Mouse (Mus musculus) stomach, embryonic 16.5 days (tissue): ENCODE results near the gene Zfp384. TPM values are rescaled to one million over a fixed set of nuclear protein-coding genes. Genes with fewer than 3 reads are reported as not detected.
A peak's percentile ranks its signal among the peaks of the same experiment; 100 is the strongest.

Source experiments
- ATAC-seq: fragments of 200-750 bp; cut with Nextera tagmentation; 2 replicates; pipeline ENCODE4 v1.8.0; 2017; ENCODE audit warnings: moderate number of reproducible peaks, moderate TSS enrichment; ENCODE audit not compliant: insufficient read depth, low FRiP score
- H3K27ac ChIP-seq: fragments of 300-500 bp; sonication (generic); 2 replicates; pipeline ENCODE4 v1.5.1; 2014; ENCODE audit warnings: low read length
- H3K27me3 ChIP-seq: fragments of 300-500 bp; sonication (generic); 2 replicates; pipeline ENCODE4 v1.6.1; 2014; ENCODE audit warnings: low read length, control low read depth, mixed read lengths; ENCODE audit not compliant: control insufficient read depth, insufficient read depth
- H3K36me3 ChIP-seq: fragments of 300-500 bp; sonication (generic); 2 replicates; pipeline ENCODE4 v1.6.1; 2014; ENCODE audit warnings: low read length; ENCODE audit not compliant: control insufficient read depth, insufficient read depth
- H3K4me1 ChIP-seq: fragments of 300-500 bp; sonication (generic); 2 replicates; pipeline ENCODE4 v1.6.1; 2014; ENCODE audit warnings: low read length, control low read depth, mixed read lengths; ENCODE audit not compliant: control insufficient read depth, insufficient read depth
- H3K4me2 ChIP-seq: fragments of 300-500 bp; sonication (generic); 2 replicates; pipeline ENCODE4 v1.6.1; 2014; ENCODE audit warnings: low read depth, low read length, mixed read lengths
- H3K4me3 ChIP-seq: fragments of 300-500 bp; sonication (generic); replicated peaks from 2 replicates; pipeline ENCODE4 v1.5.1; 2014; ENCODE audit warnings: mild to moderate bottlenecking, low read length
- H3K9ac ChIP-seq: fragments of 300-500 bp; sonication (generic); 2 replicates; pipeline ENCODE4 v1.6.1; 2014; ENCODE audit warnings: low read length
- H3K9me3 ChIP-seq: fragments of 300-500 bp; sonication (generic); replicated peaks from 2 replicates; pipeline ENCODE4 v1.6.1; 2016; ENCODE audit warnings: low read length, control low read depth; ENCODE audit not compliant: control insufficient read depth
- WGBS: fragments of 180-500 bp; shearing (Covaris S2); extraction: QIAGEN DNeasy Blood & Tissue Kit; methylation state at CpG from one replicate; pipeline ENCODE4 v1.1.7; 2014; 5-methylcytosine and 5-hydroxymethylcytosine counted together
- polyA plus RNA-seq: library from polyadenylated mRNA; unstranded; fragments of >200 nt; fragmentation: Nextera tagmentation; extraction: Ambion mirVana; gene quantifications from 2 replicates; pipeline ENCODE4 v1.2.1, GENCODE M21; 2015

Zfp384 gene
- polyA plus RNA-seq, 1 experiment from 2014 or later: 12.8 TPM

DNA sequence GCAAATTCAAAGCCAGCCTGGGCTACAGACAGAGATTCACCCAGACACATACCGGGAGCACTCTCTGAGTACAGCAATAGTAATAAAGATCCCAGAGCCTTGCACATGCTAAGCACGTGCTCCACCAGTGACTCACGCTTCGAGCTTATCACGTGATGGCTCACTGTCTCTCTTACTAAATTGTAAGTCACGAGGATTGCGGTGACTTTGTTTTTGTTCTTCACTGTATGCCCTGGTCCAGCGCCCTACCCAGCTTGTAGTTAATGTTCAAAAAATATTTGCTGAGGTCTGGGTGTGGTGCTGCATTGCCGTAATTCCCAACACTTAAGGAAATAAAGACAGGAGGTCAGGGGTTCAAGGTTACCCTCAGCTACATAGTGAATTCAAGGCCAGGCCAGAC lies 15.6 kb upstream of the Zfp384 start:
- Histone ChIP-seq H3K27ac (no peak overlapping the region), H3K36me3 (no peaks in the 10 kb centered on the region), H3K9ac (no peak overlapping the region), H3K4me2 (no peak overlapping the region), H3K4me3 (no peak overlapping the region), H3K27me3 (peaks cover 37% of the 10 kb centered on the region), H3K9me3 (peaks cover 4% of the 10 kb centered on the region; the same call in 1 of the 2 replicates), H3K4me1 (peaks cover 19% of the 10 kb centered on the region)
- WGBS: 57% methylated on average over 9 of the region's 9 CpGs
- ATAC-seq: no peak

DNA sequence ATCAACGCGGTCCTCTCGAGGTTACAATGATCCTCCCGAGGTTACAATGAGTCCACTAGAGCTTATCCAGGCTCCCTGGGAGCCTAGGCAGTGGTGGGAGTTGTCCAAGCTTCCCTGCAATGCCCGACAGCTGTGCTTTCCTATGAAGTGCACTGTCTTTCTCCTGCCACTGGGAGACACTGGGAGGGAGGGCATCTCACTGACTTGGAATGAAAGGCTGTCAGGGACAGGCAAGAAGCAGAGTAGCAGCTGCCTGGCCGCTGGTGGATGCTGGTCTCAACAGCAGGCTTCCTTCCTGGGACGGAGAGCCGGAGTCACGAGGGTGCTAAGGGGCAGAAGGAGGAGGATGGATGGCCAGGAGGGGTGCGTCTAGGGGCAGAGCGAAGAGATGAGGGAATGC lies 15.1 kb upstream of the Zfp384 start:
- no peak overlapping the region for H3K4me3 ChIP-seq
- no peak for ATAC-seq
- H3K27ac ChIP-seq: no peak overlapping the region
- WGBS: 17% methylated on average over 11 of the region's 11 CpGs
- H3K4me1 ChIP-seq: peaks cover 22% of the 10 kb centered on the region
- peaks cover 42% of the 10 kb centered on the region for H3K27me3 ChIP-seq
- H3K9ac ChIP-seq: no peak overlapping the region
- peaks cover 4% of the 10 kb centered on the region; the same call in 1 of the 2 replicates for H3K9me3 ChIP-seq
- H3K36me3 ChIP-seq: no peaks in the 10 kb centered on the region
- H3K4me2 ChIP-seq: no peak overlapping the region

DNA sequence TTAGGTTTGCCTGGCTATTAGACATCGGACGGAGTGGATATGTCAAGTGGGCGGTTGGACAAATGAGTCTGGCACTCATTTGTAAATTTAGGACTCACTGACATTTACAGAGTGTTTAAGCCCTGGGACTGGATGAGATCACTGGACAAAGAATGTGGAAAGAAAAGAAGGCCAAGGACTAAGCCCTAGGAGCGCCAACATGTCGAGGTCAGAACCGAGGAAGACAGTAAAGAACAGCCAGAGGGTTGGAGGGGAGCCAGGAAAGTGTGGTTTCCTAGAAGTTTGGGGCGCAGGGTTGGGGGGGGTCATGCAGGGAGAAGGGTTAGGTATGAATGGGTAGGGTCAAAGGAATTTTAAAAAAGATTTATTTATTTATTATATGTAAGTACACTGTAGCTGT lies 13.7 kb upstream of the Zfp384 start:
- WGBS: 67% methylated on average over 7 of the region's 7 CpGs
- Histone ChIP-seq H3K4me1 (peaks cover 22% of the 10 kb centered on the region), H3K9ac (no peak overlapping the region), H3K9me3 (peaks cover 2% of the 10 kb centered on the region; the same call in 1 of the 2 replicates), H3K27me3 (peaks cover 52% of the 10 kb centered on the region), H3K27ac (no peak overlapping the region), H3K4me3 (no peak overlapping the region), H3K36me3 (no peaks in the 10 kb centered on the region), H3K4me2 (no peak overlapping the region)
- no peak for ATAC-seq

DNA sequence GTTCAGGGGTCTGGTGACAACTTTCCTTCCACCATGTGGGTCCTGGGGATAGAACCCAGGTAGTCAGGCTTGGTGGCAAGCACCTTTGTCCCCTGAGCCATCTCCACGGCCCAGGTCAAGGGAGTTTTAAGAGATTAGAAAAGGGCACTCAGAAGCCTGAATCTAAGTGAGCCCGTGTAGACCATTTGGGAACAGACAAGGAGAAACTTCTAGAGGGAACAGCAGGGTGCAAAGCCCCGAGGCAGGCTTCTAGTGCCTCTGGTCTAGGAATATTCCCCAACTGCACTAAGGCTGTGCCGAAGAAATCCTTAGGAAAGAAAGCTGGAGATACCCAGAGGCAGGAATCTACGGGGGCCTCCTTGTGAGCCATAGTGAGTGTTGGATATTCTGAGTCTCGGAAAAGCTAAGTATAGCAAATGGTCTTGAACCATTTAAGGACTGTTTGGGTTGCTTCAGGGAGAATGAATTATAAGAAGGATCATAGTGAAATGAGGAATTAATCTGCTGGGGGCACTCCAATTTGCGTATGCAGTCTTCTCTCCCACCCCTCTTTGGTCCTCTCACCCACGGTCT lies 13.0 kb upstream of the Zfp384 start:
- Histone ChIP-seq H3K9ac (0 out of 2 replicates have a peak overlapping the region, but pooled peaks have one; percentile 32), H3K9me3 (no peaks in the 10 kb centered on the region), H3K4me1 (peaks cover 22% of the 10 kb centered on the region), H3K27me3 (peaks cover 58% of the 10 kb centered on the region), H3K36me3 (no peaks in the 10 kb centered on the region), H3K4me3 (peak overlapping the region; percentile 59; the same call in 1 of the 2 replicates), H3K27ac (no peak overlapping the region), H3K4me2 (peak overlapping the region; percentile 100)
- ATAC-seq: no peak
- 47% methylated on average over 8 of the region's 8 CpGs for WGBS

DNA sequence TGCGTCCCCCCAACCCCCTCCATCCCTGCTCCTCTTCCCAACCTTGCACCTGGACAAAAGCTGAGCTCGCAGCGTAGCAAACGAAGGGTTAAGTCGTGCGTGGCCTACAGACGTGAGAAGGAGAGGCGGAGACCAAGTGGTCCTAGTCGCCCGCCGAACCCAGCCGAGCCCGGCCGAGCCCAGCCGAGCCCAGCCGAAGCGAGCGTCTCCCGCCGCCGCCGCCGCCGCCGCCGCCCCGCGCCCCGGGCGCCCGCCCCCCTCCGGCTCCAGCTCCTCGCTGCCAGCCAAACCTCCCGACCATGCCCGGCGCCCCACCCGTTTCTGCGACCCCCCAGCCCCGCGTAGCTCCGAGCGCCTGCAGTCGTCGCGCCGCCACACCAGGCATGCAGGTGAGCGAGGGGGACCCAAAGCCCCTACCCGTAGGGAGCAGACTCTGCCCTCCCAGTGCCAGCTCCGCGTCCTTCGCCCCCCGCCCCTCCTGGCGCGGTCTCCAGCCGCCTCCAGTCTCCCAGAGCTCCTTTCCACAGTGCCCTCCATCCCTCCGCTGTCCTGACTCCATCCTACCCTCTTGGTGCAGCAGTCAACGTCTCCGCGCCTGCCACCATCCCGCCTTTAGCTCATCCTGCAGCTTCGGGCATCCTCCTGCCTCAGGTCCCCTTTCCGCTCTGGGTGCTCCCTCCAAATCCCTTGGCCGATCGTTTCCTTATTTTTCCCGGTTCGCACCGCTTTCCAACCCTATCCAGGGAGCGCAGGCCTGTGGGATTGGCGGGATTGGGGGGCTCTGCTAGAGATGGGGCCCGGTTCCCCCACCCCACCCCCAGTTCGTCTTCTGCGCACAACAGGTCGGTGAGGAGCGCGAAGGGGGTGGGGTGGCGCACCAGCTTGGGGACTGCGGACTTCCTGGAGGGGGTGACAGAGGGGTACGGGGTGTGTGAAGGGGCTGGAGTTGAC lies 12.1 kb upstream of the Zfp384 start, which contains the start of gene Pianp:
Gene Pianp (plus strand): TSS at position 144 of the 951 bp plus-strand sequence.
- no peaks in the 10 kb centered on the region for H3K9me3 ChIP-seq
- no peaks in the 10 kb centered on the region for H3K36me3 ChIP-seq
- WGBS: under 1% methylated on average over 70 of the region's 78 CpGs
- peak; percentile 74 for ATAC-seq
- peak within 1 kb of the TSS; percentile 75 for H3K9ac ChIP-seq
- H3K4me3 ChIP-seq: peak within 1 kb of the TSS; percentile 59
- no peak within 1 kb of the TSS for H3K27ac ChIP-seq
- H3K4me2 ChIP-seq: peak within 1 kb of the TSS; percentile 100
- peaks cover 58% of the 10 kb centered on the region for H3K27me3 ChIP-seq
- peaks cover 22% of the 10 kb centered on the region for H3K4me1 ChIP-seq

DNA sequence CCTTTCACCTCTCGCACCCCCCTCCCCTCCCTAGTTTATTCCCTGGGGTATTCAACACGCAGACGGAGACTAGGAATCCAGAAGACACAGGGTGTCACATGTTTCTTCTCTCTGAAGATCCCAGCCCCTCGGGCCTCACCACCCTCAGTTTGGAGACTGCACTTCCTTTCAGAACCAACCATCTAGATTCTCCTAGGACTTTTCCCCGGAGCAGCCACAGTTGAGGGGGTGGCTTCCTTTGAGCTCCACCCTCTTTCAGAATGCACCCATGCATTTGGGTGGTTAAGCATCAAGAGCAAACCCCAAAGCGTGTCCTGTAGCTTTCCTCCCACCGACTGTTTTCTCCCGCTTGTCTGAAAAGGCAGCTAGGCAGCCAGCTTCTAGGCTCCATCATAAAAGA lies 10.9 kb upstream of the Zfp384 start:
- Histone ChIP-seq H3K4me1 (peaks cover 22% of the 10 kb centered on the region), H3K4me3 (no peak overlapping the region), H3K9ac (0 out of 2 replicates have a peak overlapping the region, but pooled peaks have one; percentile 2), H3K9me3 (no peaks in the 10 kb centered on the region), H3K27ac (no peak overlapping the region), H3K4me2 (peak overlapping the region; percentile 100), H3K27me3 (peaks cover 58% of the 10 kb centered on the region), H3K36me3 (no peaks in the 10 kb centered on the region)
- WGBS: 11% methylated on average over 8 of the region's 8 CpGs
- ATAC-seq: no peak

DNA sequence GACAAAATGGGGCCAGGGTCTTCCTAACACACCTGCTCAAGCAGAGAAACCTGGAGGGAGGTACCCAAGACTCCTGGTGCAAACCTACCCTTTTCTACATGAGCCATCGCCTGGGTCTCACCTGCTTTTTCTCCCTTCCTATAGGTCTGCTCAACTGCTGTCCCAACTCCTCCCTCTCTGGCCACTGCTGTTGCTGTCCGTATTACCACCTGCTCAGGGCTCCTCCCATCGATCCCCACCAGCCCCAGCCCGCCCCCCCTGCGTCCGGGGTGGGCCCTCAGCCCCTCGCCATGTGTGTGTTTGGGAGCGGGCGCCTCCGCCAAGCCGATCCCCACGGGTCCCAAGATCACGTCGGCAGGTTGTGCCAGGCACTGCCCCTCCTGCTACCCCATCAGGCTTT lies 9.9 kb upstream of the Zfp384 start:
- Histone ChIP-seq H3K27ac (no peak overlapping the region), H3K36me3 (no peaks in the 10 kb centered on the region)
- WGBS: 32% methylated on average over 14 of the region's 14 CpGs

DNA sequence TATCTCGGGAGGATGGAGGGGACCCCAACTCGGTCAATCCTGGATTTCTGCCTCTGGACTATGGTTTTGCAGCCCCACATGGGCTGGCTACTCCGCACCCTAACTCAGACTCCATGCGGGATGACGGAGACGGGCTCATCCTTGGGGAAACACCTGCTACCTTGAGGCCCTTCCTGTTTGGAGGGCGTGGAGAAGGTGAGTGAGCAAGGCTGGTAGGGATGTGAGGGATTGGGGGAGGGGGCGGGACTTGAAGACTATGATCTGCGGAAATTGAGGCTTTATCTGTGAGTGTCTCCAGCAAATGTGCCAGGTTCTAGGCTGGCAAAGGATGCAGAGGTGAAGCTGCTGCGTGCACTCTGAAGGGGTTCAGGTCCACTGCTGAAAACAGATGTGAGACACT lies 9.4 kb upstream of the Zfp384 start:
- Histone ChIP-seq H3K4me2 (no peak overlapping the region), H3K36me3 (no peaks in the 10 kb centered on the region), H3K9me3 (no peaks in the 10 kb centered on the region), H3K4me3 (no peak overlapping the region), H3K4me1 (peaks cover 18% of the 10 kb centered on the region), H3K27ac (no peak overlapping the region), H3K27me3 (peaks cover 50% of the 10 kb centered on the region), H3K9ac (no peak overlapping the region)
- 27% methylated on average over 10 of the region's 10 CpGs for WGBS
- no peak for ATAC-seq

More for the DNA sequence above, 9.9 kb upstream of the Zfp384 start:
- Histone ChIP-seq H3K4me1 (peaks cover 18% of the 10 kb centered on the region), H3K27me3 (peaks cover 54% of the 10 kb centered on the region), H3K9me3 (no peaks in the 10 kb centered on the region), H3K4me3 (no peak overlapping the region), H3K9ac (no peak overlapping the region), H3K4me2 (no peak overlapping the region)
- no peak for ATAC-seq

DNA sequence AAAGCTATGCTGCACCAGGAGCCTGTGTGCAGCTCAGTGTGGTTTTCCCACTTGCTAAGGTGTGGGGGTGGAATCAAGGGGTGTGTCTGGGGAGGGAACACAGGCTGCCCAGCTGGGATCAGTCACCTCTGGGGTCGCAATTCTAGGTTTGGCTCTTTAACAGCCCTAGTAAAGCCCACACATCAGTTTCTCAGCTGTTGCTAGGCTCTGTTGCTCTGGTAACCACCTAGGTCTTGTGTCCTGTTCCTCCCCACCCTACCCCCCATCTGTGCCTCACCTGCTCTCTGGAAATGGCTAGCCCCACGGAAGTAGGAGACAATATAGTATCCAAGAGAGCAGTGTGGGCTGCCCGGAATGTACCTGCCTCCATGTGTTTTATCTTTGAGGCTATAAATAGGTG lies 5.2 kb upstream of the Zfp384 start:
- no peaks in the 10 kb centered on the region for H3K36me3 ChIP-seq
- H3K4me2 ChIP-seq: no peak overlapping the region
- ATAC-seq: no peak
- no peak overlapping the region for H3K4me3 ChIP-seq
- no peaks in the 10 kb centered on the region for H3K9me3 ChIP-seq
- H3K27ac ChIP-seq: no peak overlapping the region
- 21% methylated on average over 3 of the region's 3 CpGs for WGBS
- H3K27me3 ChIP-seq: peaks cover 18% of the 10 kb centered on the region
- no peak overlapping the region for H3K9ac ChIP-seq
- H3K4me1 ChIP-seq: no peaks in the 10 kb centered on the region
